Mouse (Mus musculus) retina, postnatal 1 day (tissue): ENCODE data around the gene Ptger1.
A peak's percentile ranks its signal among the peaks of the same experiment; 100 is the strongest.

Experiments
- DNase-seq: peaks from one replicate; pipeline ENCODE4 v3.0.0-alpha.2; 2012

Gene Ptger1

DNA sequence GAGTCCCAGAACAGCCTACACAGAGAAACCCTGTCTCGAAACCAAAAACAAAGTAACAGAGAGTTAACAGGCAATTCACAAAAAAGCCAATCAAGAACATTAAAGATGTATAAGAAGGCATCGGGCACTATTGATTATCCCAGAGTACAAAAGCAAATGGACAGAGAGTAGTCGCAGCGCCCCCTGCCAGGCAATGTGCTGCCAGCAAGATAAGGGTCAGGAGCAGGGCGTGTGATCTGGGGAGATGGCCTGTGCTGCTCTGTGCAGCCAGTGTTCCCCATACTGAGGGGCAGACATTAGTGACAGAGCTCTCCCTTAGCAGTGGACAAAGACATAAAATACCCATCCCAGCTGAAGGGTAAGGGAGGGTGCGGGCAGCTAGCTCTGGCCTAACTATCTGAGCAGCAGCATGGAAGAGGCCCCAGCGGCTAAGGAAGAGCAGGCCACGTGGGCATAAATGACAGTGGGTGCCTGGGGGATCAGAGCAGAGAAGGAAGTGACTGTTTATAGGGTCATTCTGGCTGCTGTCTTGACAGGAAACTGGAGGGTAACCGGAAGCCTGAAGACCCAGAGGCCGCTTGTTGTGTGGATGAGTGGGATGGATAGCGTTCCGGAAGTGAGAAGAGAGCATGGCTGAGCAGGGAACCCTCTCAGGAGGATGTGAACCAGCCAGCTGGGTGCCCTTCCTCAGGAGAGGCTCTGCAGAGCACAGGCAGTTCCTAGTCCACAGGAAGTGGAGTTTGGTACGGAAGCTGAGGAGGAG lies 9.8 kb upstream of the Ptger1 start:
- DNase-seq = no peak

DNA sequence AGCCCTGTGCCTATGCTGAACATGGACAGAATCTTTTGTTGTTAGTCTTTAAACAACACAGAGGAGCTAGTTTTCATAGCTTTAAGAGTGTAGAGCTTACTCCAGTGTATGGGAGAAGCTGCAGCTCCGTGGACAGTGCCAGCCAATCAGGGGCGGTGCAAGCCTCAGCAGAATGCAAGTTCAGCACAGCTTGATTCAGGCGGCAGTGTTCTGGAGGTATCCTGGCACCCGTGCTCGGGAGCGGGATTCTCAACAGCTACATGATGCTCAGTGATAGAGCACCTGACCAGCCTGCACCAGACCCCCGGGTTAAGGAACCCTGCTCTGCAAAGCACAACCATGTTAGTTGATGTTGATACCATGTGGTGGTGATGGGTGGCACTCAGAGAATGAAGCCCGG lies 5.9 kb upstream of the Ptger1 start:
- no peak for DNase-seq

DNA sequence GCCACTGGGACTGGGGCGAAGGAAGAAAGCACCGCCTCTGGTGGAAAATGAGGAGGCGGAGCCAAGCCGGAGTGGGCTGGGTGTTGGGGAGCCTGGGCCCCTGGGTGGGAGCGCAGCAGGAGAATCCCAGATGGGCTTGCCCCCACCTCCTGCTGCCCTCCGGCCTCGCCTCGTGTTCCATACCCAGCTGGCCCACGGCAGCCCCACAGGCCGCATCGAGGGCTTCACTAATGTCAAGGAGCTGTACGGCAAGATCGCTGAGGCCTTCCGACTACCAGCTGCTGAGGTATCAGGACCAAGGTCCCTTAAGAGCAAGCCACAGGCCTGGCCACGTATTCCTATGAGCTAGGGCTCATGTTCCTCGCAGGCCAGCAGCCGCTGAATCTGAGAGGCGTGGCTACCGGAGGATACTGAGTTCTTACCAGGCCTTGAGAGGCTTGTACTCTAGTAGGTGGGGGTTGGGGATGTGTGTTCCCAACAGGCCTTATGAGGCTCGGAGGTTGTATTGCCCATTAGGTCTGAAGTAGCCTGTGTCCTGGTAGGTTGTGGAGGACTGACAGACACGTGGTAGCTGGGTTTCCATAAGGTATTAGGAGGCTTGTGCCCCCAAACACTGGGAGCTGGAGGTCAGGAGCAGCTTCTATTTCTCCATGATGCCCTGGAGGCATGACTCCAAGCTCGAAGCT lies 5.3 kb upstream of the Ptger1 start:
- peak; percentile 53 for DNase-seq

DNA sequence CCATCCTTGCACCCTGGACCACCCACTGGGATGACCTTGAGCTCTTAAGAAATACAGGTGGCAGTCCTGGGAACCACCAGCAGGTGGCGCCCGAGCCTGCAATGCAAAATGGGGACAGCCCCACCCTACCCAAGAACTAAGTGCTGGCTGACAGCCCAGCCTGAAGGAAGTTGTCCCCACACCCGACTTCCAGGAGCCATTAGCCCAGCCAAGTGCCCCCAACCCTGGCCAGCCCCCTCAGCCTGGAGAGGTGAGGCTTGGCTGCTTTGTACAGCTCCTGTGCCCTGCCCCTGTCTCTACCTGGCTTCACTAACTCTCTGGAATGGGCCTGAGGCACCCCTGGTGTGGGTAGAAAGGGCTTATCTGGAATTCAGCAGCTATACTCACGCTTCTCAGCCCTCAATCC lies 4.1 kb upstream of the Ptger1 start:
- DNase-seq = peak; percentile 92

DNA sequence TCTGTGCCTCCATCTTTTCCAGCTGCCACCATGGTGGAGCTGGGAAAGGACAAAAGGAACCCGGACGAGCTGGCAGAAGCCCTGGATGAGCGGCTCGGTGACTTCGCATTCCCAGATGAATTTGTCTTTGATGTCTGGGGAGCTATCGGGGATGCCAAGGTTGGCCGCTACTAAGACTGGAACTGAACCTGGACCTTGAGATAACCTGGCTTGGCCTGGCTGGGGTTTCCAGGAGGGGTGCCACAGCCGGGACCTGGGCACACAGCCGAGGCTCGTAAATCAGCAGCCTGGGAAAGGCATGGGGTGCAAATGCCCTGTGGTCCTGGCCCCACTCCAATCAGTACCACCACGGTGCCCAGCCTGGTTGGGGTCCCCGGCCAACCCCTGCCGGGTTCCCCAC lies 2.4 kb upstream of the Ptger1 start:
- no peak for DNase-seq

DNA sequence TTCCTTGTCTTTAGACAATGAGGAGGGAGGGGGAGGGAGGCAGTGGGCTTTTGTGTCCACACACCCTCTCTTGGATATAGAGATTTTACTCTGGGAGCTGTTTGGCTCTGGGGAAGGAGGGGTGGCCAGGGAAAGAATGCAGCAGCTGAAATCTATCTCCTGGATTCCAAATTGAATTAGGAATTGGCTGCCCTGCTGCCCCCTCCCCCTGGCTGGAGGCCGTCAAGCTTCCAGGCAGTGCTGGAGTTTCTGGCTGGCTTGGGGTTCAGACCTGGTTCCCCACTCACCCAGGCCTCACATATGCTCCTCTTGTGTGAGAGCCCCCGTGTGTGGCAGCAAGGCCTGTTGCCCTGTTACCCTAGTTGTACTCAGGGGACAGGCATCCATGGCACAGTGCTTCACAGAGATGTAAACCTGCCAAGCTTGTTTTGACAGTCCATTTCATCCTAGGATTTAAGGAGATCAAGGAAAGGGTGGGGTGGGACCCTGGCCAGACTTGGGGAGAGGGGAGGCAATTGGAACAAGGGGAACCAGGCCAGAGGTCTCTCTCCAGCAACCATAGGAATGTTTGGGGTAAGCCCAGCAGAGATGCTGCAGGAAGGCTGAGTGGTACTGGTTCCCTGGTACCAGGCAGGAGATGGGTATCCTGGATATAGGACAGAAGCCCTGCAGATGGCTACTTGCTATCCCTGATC lies 1.4 kb upstream of the Ptger1 start:
- no peak for DNase-seq

DNA sequence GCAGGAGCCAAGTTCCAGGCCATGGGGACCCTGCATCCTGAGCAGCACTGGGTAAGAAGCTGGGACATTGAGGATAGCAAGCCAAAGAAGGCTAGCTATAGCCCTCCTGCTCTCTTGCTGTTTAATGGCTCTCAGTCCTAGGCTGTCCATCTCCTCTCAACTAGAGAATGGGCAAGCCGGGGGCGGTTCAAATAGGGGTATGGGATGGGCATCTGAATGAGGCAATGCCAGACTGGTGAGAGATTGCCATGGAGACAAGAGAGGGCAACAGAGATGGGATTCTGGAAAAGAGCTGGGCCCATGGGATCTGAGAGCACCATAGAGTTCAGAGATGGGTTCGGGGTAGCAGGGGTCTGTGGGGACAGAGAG lies 372 bp downstream of the Ptger1 start:
- DNase-seq = no peak

DNA sequence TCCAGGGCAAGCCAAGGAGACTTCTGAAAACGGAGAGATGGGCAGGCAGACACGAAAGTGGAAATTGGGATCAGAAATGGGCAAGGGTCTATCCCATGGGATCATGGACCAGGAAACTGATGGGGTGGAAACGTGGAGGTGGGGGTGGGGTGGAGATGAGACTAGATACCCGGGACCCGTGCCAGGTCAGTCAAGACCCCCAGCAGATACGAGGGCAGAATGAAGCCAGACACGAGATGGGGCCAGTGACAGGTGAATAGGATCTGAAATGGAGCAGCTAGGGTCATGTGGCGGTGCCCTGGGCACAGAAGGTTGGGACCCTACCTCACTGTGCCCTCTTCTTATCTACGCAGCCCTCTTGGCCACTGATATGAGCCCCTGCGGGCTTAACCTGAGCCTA lies 1.0 kb downstream of the Ptger1 start:
- DNase-seq = no peak

DNA sequence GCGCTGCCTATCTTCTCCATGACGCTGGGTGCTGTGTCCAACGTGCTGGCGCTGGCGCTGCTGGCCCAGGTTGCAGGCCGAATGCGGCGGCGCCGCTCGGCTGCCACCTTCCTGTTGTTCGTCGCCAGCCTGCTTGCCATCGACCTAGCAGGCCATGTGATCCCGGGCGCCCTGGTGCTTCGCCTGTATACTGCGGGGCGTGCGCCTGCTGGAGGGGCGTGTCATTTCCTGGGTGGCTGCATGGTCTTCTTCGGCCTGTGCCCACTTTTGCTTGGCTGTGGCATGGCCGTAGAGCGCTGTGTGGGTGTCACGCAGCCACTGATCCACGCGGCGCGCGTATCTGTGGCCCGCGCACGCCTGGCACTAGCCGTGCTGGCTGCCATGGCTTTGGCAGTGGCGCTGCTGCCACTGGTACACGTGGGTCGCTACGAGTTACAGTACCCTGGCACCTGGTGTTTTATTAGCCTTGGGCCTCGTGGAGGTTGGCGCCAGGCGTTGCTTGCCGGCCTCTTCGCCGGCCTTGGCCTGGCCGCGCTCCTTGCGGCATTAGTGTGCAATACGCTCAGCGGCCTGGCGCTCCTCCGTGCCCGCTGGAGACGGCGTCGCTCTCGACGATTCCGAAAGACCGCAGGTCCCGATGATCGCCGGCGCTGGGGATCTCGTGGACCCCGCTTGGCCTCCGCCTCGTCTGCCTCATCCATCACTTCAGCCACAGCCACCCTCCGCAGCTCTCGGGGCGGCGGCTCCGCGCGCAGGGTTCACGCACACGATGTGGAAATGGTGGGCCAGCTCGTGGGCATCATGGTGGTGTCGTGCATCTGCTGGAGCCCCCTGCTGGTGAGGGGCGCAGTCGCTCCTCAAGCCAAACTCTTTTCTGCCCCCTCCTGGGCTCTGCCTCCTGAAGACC lies 1.8 kb downstream of the Ptger1 start:
- DNase-seq = peak; percentile 90

DNA sequence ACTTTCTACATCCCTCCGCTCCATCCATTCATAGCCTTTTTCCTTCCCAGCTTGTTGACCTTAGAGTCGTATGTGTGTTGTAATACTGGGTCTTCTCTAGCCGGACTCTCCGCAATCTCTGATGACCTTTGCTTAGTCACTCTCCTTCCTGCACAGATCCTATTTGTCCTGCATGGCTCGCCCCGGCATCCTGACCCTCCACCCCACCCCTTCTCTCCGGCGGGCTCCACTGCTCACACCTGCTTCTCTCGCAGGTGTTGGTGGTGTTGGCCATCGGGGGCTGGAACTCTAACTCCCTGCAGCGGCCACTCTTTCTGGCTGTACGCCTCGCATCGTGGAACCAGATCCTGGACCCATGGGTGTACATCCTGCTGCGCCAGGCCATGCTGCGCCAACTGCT lies 2.5 kb downstream of the Ptger1 start:
- DNase-seq = no peak

DNA sequence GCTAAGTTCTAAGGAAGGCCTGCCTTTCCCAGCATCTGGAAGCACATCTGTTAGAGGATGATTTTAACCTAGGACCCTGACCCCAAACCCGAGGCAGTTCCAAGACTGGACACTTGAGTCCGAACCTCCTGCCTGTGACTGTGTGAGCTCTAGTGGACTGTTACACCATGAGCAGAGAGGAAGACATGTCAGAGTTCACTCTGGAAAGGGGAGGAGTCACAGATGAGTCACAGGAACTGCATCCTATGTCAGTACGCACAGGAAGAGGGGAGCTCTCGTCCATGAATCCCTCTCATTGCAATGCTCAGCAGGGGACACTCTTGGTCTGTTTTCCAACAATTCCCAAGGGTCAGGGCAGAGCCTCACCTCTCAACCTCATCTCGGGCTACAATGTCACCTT lies 6.5 kb downstream of the Ptger1 start:
- no peak for DNase-seq

DNA sequence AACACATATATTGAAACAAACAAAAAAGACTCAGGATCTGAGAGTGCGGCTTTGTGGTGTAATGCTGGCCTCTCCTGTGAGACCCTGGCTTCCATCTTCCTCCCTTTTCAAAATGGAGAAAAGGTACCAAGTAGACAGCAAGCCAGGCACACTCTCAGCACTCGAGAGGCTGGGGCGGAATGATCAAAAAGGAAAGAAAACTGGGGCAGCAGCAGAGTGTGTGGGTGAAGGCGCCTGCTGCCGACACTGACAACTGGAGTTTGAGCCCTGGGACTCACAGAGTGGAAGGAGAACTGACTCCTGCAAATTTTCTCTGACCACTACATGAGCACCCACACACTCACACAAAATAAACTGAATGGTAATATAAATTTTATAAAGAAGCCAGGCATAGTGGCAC lies 8.0 kb downstream of the Ptger1 start:
- DNase-seq = no peak

DNA sequence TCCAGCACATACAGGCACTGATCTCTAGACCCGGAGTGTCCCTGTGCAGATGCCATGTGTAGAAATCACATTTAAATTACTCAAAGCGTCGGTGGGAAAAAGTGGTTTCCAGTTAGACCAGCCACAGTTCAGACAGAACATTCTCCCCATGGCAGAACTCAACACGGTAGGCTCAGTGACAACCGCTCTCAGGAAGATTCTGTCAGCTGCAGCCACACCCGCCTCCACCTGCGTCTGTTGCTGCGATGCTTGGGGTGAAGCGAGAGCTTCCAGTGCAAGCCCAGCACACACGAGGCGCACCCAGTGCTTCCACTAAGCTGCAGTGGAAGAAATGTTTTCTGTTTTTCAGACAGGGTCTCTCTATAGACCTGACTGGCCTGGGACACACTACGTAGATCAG lies 13.4 kb downstream of the Ptger1 start:
- DNase-seq = no peak

DNA sequence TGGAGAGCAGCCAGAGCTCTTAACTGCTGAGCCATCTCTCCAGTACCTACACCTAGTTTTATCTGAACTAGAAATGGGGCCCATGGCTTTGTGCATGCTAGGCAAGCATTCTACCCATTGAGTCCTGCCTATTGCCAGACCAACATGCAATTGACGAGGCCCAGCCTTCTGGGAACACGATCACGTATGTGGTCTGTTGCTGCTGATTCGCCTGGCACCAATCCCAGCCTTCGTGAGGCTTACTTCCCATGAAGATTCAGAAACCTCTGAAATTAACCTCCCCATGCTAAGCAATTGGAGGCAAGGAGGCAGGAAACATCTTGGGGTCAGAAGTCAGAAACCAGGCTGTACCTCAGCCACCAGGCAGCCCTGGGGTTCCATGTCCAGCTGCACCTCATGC lies 14.1 kb downstream of the Ptger1 start:
- no peak for DNase-seq

DNA sequence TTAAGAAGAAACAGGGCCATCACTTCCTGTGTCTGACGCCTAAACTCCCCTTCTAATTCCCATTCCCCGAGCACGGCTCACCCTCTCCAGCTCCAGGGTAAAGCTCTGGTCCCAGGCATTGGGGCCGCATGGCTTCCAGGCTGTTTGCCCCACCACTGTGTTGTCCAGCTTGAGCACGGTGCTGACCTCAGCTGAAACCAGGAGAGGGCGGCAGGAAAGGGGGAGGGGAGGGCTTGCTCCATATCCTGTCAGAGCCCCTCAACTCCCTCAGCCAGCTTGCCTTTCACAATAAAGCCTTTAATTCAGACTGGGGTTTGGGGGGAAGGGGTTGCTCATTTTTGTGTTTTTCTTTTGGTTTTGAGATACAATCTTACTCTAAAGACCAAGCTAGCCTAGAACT lies 14.6 kb downstream of the Ptger1 start:
- DNase-seq = no peak

DNA sequence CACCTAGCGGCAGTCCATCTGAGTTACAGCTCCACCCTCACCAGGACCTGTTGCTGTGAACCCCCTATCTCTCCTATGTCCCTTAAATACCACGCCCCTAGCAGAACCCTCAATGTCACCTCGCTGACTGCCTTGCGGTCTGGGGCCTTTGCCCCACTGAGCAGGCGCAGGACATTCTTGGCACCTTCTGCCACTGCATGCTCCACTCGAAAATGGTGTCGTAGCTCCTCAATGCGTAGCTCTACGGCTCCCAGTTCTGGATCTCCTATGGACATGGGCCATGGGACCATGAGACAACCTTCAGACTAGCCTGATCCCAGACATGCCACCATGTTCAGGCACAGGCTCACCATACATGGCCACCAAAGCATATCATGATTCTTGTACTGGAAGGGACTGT lies 18.0 kb downstream of the Ptger1 start:
- DNase-seq = no peak

DNA sequence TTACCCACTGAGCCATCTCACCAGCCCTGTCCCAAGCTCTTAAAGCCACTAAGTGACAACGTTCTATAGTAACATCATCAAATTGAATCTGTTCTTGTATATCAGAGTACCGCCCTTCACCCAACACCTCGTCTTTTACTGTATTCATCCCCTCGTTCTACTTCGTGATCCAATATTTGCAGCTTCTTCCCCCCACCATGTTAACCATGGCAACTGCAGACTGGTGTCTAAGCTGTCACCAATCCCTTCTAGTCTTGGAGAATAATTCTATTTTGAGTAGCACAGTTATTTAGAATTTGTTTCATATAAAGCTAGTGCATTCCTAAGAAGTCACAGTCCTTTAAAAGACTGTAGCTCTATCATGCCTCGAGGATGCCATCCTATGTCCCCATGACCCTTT lies 22.8 kb downstream of the Ptger1 start:
- DNase-seq = no peak

DNA sequence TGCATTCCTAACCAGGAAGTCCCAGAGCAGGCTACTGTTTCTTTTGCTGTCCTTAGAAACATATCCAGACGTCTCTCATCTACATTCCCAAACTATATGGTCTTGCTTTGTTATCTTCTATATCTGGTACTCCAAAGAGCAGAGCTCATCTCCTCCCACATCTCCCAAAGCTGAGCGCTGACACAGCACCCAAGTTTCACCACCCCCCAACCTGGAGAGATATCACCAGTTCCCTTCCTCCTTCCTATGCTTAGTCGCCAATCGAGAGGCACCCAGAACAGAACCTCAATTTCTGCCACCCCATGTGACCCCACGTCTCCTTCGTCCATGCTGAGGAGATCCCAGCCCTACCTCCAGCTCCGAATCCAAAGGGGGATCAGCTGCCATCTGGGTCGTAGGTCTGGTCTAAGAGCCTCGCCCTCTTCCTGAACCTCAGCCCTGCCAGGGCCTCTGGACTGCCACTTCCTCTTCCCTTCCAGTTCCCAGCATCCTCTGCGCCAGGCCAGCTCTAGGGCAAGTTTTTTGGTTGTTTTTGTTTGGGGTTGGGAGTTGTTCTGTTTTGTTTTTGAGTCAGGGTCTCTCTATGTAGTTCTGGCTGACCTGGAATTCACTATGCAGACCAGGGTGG lies 27.2 kb downstream of the Ptger1 start:
- no peak for DNase-seq

DNA sequence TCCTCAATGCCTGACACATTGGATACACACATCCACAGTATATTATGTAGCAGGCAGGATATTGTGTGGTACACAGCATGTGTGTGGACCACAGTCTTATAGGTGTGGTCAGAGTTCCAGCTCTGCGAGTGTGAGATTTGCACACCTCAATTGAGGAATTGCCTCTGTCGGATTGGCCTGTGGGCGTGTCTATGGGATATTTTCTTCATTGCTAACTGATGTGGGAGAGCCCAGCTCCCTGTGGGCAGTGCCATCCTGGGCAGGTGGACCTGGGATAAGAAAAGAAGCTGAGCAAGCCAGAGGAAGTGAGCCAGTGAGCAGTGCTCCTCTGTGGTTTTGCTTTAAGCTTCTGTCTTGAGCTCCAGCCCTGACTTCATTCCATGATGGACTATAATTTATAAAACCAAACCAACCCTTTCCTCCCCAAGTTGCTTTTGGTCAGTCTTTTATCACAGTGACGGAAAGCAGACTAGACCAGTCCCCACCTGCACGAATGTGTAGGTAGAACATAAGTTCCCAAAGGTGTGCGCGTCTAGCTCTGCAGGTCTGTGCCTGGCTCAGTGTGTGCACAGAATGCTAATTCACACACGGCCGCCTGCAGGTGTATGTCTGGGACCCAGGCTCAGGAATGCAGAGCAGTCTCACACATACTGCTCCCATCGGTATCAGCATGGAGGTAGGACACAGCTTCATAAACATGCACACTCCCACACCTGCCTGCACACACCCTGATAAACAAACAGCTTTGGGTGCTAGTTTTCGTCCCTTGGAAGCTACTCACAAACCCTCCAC lies 28.1 kb downstream of the Ptger1 start:
- DNase-seq = no peak

DNA sequence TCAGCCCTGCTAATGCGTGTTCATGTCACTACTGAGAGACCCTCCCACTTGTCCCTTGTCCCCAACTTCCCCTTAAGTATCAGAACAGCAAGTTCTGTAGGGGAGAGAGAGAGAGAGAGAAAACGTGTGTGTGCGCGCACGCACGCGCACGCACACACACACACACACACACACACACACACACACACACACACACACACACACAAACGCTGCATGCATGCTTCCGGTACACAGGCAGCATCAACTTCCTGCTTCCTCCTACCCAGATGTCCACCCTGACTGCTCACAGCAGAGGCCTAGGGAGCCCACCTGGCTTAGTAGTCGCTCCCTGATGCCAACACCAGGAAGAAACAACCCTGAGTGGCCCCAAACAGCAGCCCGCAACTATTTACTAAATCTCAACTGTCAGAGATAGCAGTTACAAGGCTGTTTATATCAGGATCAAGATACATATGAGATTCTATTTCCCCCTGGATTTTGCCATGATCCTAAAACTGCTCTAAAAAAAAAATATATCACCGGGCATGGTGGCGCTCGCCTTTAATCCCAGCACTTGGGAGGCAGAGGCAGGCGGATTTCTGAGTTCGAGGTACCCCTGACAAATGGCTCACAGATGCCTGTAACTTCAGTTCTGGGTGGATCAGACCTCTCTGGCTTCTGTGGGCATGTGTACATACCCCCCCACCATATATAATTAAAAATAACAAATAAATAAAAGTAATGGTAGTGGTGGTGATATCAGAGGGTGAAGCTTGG lies 29.1 kb downstream of the Ptger1 start:
- no peak for DNase-seq
